Mouse (Mus musculus) testis, adult 2 months (tissue): Measurements from ENCODE around the gene Zfr. TPM values are rescaled to one million over a fixed set of nuclear protein-coding genes. Genes with fewer than 3 reads are reported as not detected.
A peak's percentile ranks its signal among the peaks of the same experiment; 100 is the strongest.
"Not testable (repeated sequence)": the region's sequence is repeated elsewhere in the genome, so short reads cannot be mapped to it uniquely, and the experiment has no call there.

Experiments
- H3K27ac ChIP-seq: fragments of 200-500 bp; 2 replicates; pipeline ENCODE4 v1.5.1; 2012; ENCODE audit warnings: low read depth, low read length; ENCODE audit not compliant: control insufficient read depth, insufficient read depth
- H3K27me3 ChIP-seq: fragments of 200-500 bp; 2 replicates; pipeline ENCODE4 v1.6.1; 2012; ENCODE audit warnings: mild to moderate bottlenecking, low read length, moderate library complexity; ENCODE audit not compliant: control insufficient read depth, insufficient read depth
- H3K36me3 ChIP-seq: fragments of 200-500 bp; 2 replicates; pipeline ENCODE4 v1.6.1; 2012; ENCODE audit warnings: mild to moderate bottlenecking, low read length; ENCODE audit not compliant: control insufficient read depth, insufficient read depth
- H3K4me1 ChIP-seq: fragments of 200-500 bp; 2 replicates; pipeline ENCODE4 v1.6.1; 2012; ENCODE audit warnings: low read length; ENCODE audit not compliant: control insufficient read depth, insufficient read depth
- H3K4me3 ChIP-seq: fragments of 200-500 bp; 2 replicates; pipeline ENCODE4 v1.5.1; 2012; ENCODE audit warnings: low read depth, mild to moderate bottlenecking, low read length, moderate library complexity, mixed read lengths; ENCODE audit not compliant: control insufficient read depth
- CTCF ChIP-seq: fragments of 200-500 bp; IDR thresholded peaks from 2 replicates; pipeline ENCODE4 v1.5.1; 2012; ENCODE audit warnings: low read depth, mild to moderate bottlenecking, inconsistent platforms, low read length, moderate library complexity; ENCODE audit not compliant: control insufficient read depth, insufficient read depth, insufficient replicate concordance
- POLR2A ChIP-seq: fragments of 200-500 bp; IDR thresholded peaks from 2 replicates; pipeline ENCODE4 v1.6.1; 2012; ENCODE audit warnings: low read depth, mild to moderate bottlenecking, inconsistent platforms, low read length, moderate library complexity; ENCODE audit not compliant: control insufficient read depth
- polyA plus RNA-seq: library from polyadenylated mRNA; depleted of rRNA; stranded (reverse); fragments of >200 nt; gene quantifications from 2 replicates; pipeline ENCODE4 v1.2.3, GENCODE M21; 2012

Zfr gene
- polyA plus RNA-seq, 1 experiment, result 184 TPM

DNA sequence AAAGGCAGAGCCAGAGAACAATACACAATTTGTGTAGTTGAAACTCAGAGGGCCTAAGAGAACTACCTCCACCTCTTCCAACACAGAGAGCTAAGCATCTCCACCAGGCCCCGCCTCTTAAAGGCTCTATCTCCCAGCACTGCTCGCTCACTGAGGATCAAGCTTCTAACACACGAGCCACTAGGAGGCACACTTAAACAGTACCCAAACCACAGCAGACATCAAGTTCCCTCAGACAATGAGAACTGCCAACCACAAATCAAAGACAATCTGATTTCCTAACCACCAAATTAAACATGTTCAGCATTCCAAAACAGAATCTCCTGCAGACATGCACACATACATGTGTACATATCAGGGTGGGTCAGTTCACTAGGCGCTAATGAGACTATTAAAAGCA, 9.4 kb upstream of the Zfr start:
- Histone ChIP-seq H3K27ac (no peak overlapping the region; the same call in 1 of the 2 replicates), H3K4me3 (peak overlapping the region; percentile 34), H3K4me1 (peaks cover 6% of the 10 kb centered on the region), H3K36me3 (no peaks in the 10 kb centered on the region), H3K27me3 (no peaks in the 10 kb centered on the region)
- no peak for TF ChIP-seq CTCF
- no peak for TF ChIP-seq POLR2A

DNA sequence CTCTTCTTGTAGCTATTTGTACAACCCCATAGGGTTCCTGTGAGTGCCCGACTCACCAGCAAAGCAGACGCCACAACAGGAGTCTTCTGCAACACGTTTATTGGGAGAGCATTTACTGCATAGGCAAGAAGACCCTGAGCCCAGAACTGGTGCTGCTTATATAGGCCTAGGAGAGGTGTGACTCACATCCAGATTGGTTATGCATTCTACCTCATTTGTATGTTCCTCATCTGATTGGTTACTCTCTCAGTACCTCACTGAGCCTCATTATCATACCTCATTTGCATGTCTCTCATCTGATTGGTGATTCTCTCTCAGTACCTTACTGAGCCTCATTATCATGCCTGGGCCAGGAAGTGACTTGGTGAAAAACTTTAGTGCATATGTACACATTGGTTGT, 8.7 kb upstream of the Zfr start:
- H3K36me3 ChIP-seq, H3K27me3 ChIP-seq, H3K4me1 ChIP-seq, H3K27ac ChIP-seq: not testable (repeated sequence)
- H3K4me3 ChIP-seq, result peak overlapping the region; percentile 38; the same call in 1 of the 2 replicates

DNA sequence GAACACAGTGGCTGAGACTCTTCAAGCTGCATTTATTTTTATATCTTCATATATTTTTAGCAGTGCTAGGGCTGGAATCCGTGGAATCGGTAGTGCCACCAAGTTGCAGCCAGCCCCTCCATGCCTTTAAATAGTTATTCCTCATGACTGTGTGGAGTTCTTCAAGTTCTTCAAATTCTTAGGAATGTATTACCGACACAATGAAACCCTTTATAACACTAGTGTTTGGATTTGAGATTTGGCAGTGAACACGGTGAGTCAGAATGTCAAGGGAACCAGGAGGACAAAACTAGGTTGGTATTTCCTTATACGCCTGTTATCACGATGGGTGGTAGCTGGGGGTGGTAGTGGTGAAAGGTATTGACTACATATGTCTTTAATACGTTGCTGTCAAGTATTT, 6.4 kb upstream of the Zfr start:
- Histone ChIP-seq H3K27ac (no peak overlapping the region), H3K27me3 (no peaks in the 10 kb centered on the region), H3K36me3 (no peaks in the 10 kb centered on the region), H3K4me1 (peaks cover 6% of the 10 kb centered on the region), H3K4me3 (no peak overlapping the region)
- no peak for TF ChIP-seq POLR2A
- no peak for TF ChIP-seq CTCF

DNA sequence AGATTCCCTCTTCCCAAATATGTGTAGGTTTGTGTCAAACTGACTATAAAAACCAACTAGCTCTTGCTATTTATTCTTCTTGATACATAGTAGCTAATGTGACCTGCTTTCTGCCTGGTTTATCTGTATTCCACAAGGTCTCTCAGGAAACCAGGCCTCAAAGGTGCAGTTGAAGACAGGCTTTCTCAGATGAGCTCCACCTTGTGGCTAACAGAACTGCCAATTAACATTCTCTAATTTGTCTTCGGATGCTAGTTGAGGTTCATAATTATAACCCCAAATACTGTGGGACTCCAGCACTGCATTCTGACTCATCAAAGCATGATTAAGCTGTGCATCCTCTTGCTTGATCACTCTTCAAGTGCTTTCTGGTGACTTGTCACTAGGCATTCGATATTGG, 4.2 kb upstream of the Zfr start:
- H3K36me3 ChIP-seq, result no peaks in the 10 kb centered on the region
- H3K4me3 ChIP-seq, result no peak overlapping the region
- no peak for TF ChIP-seq POLR2A
- TF ChIP-seq CTCF, result no peak
- no peaks in the 10 kb centered on the region for H3K27me3 ChIP-seq
- H3K27ac ChIP-seq, result no peak overlapping the region
- H3K4me1 ChIP-seq, result peaks cover 5% of the 10 kb centered on the region

DNA sequence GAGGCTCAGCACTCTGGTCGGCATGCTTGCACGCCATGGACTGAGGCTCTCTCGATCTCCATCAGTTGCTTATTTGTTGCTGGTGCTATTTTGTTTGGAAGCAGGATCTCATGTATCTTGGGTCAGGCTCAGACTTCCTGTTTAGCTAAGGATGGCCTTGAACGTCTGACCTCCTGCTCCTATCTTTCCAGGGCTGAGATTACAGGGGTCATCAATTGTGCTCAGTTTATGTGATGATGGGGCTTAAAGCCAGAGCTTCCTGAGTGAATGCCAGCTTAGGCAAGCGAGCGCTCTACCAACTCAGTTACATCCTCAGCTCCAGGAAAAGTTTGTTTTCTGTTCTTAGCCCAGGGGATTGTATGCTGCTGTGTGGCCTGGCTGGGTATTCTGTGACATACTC, 3.1 kb upstream of the Zfr start:
- Histone ChIP-seq H3K4me3 (no peak overlapping the region), H3K27me3 (no peaks in the 10 kb centered on the region), H3K27ac (no peak overlapping the region), H3K4me1 (peaks cover 5% of the 10 kb centered on the region), H3K36me3 (no peaks in the 10 kb centered on the region)
- TF ChIP-seq CTCF, result no peak
- TF ChIP-seq POLR2A, result no peak

DNA sequence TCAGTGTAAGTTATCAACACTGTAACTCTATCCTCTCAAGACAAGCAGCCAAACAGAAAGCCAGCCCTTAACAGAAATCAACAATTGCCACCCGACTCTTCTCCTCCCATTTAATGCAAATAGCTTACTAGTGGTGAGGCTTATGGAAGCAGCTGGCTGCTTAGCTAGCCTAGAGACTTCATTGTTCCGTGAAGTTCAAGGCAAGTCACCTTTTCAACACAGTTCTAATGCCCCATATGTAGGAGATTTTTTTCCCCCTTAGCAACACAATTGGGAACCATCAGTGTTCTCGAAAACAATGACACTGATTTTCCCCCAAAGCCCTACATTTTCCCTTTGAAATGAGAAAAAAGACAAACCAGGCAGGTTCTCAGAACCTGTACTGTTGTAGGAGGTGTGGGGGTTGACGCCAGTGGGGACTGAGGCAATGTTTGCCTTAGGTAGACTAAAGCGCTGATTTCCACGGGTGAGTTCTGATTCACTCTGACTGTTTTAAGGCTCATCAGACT, 1.9 kb upstream of the Zfr start:
- H3K27ac ChIP-seq, result no peak overlapping the region
- no peak for TF ChIP-seq CTCF
- TF ChIP-seq POLR2A, result no peak
- no peaks in the 10 kb centered on the region for H3K36me3 ChIP-seq
- no peaks in the 10 kb centered on the region for H3K27me3 ChIP-seq
- peaks cover 5% of the 10 kb centered on the region for H3K4me1 ChIP-seq
- peak overlapping the region; percentile 62 for H3K4me3 ChIP-seq

DNA sequence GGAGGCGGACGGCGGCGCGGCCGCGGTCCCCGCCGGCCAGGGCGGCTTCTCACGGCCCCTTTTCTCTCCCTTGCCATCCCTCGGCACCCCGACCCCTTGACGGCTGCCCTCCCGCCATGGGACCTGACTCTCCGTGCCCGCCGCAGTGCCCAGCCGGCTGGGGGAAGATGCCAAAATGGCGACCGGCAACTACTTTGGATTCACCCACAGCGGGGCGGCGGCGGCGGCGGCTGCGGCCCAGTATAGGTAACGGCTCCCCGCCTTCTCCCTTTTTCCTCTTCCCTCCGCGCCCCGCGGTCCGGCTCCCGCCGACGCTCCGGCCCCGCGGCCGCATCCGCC, 431 bp downstream of the Zfr start:
- TF ChIP-seq POLR2A, result no peak; the same call in 1 of the 2 replicates
- no peak for TF ChIP-seq CTCF
- H3K4me1 ChIP-seq, result peaks cover 4% of the 10 kb centered on the region
- peak overlapping the region; percentile 98 for H3K27ac ChIP-seq
- peak overlapping the region; percentile 98 for H3K4me3 ChIP-seq
- no peaks in the 10 kb centered on the region for H3K36me3 ChIP-seq
- no peaks in the 10 kb centered on the region for H3K27me3 ChIP-seq

DNA sequence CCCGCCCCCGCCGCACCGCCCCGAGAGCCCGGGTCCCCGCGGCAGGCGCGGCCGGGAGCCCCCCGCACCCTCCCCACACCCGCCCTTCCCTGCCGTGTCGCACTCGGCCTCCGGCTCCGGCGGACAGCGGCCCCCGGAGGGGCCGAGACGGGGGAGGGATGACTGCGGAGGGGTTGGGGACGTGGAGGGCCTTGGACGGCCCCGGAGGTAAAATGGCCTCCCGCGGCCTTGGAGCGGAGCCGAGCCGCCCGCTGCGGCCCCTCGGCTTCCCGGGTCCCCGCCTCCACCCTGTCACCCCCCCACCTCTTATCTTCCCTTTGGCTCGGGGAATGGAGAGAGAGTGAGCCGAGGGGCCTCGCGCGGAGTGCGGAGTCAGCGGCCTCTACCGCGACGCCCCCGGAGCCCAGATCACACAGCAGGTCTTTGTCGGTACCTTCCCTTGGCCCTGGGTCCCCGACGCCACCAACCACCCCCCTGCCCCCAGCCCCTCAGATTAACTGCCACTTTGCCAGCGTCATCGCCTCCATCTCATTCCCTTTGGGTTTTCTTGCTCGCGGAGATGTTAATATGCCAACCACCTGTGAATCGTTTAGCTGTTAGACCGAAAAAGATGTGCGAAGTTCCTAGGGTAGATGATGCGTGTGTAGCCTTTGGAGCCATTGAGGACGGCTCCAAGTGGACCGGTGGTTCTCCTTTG, 949 bp downstream of the Zfr start:
- peaks cover 2% of the 10 kb centered on the region for H3K4me1 ChIP-seq
- TF ChIP-seq CTCF (no peak), POLR2A (no peak)
- H3K27me3 ChIP-seq, result no peaks in the 10 kb centered on the region
- H3K36me3 ChIP-seq, result no peaks in the 10 kb centered on the region
- peak overlapping the region; percentile 93 for H3K27ac ChIP-seq
- peak overlapping the region; percentile 98 for H3K4me3 ChIP-seq
